Mouse (Mus musculus) heart, embryonic 14.5 days (tissue): ENCODE measurements at regions not wholly inside any gene's neighbourhood (a gene's known extent, or its start where the extent isn't known, plus 50 kb on each side); places are given as distances from the start of the nearest gene placed in this dataset.

Source experiments
- ATAC-seq: fragments of 200-750 bp; cut with Nextera tagmentation; 2 replicates; pipeline ENCODE4 v1.8.0; 2017; ENCODE audit warnings: low read depth, moderate TSS enrichment; ENCODE audit not compliant: insufficient number of reproducible peaks, insufficient read depth, low FRiP score
- H3K27ac ChIP-seq, 2 experiments: fragments of 200-500 bp in 1 of 2; fragments of 300-500 bp in 1 of 2; sonication (generic) in 1 of 2; replicated peaks in 1 of 2; 2 replicates each; pipeline ENCODE4 v1.5.1; 2012 to 2014; ENCODE audit warnings: low read depth in 2 of 2, low read length in 2 of 2, control low read depth in 1 of 2, mild to moderate bottlenecking in 1 of 2, mixed read lengths in 1 of 2; ENCODE audit not compliant: control insufficient read depth in 1 of 2, insufficient read depth in 1 of 2
- H3K27me3 ChIP-seq: fragments of 300-500 bp; sonication (generic); 2 replicates; pipeline ENCODE4 v1.6.1; 2014; ENCODE audit warnings: mild to moderate bottlenecking, low read length, control low read depth; ENCODE audit not compliant: control insufficient read depth, insufficient read depth
- H3K36me3 ChIP-seq: fragments of 300-500 bp; sonication (generic); 2 replicates; pipeline ENCODE4 v1.6.1; 2014; ENCODE audit warnings: mild to moderate bottlenecking, control low read depth, low read length, mixed read lengths; ENCODE audit not compliant: control insufficient read depth, insufficient read depth
- H3K4me1 ChIP-seq, 2 experiments: fragments of 200-500 bp in 1 of 2; fragments of 300-500 bp in 1 of 2; sonication (generic) in 1 of 2; 2 replicates each; pipeline ENCODE4 v1.6.1; 2012 to 2014; ENCODE audit warnings: low read length in 2 of 2, control low read depth in 1 of 2, mixed read lengths in 1 of 2; ENCODE audit not compliant: control insufficient read depth in 2 of 2, insufficient read depth in 2 of 2
- H3K4me2 ChIP-seq: fragments of 300-500 bp; sonication (generic); 2 replicates; pipeline ENCODE4 v1.6.1; 2014; ENCODE audit warnings: mild to moderate bottlenecking, low read length
- H3K4me3 ChIP-seq, 2 experiments: fragments of 200-500 bp in 1 of 2; fragments of 300-500 bp in 1 of 2; sonication (generic) in 1 of 2; 2 replicates each; pipeline ENCODE4 v1.5.1; 2012 to 2014; ENCODE audit warnings: low read length in 2 of 2, mild to moderate bottlenecking in 2 of 2, control low read depth in 1 of 2, low read depth in 1 of 2, moderate library complexity in 1 of 2; ENCODE audit not compliant: control insufficient read depth in 1 of 2, insufficient read depth in 1 of 2
- H3K9ac ChIP-seq: fragments of 300-500 bp; sonication (generic); 2 replicates; pipeline ENCODE4 v1.6.1; 2014; ENCODE audit warnings: mild to moderate bottlenecking, low read length
- H3K9me3 ChIP-seq: fragments of 300-500 bp; sonication (generic); 2 replicates; pipeline ENCODE4 v1.6.1; 2016; ENCODE audit warnings: low read length, control low read depth; ENCODE audit not compliant: control insufficient read depth
- WGBS: fragments of 180-500 bp; shearing (Covaris S2); extraction: QIAGEN DNeasy Blood & Tissue Kit; methylation state at CpG from one replicate; pipeline ENCODE4 v1.1.7; 2014; 5-methylcytosine and 5-hydroxymethylcytosine counted together

DNA sequence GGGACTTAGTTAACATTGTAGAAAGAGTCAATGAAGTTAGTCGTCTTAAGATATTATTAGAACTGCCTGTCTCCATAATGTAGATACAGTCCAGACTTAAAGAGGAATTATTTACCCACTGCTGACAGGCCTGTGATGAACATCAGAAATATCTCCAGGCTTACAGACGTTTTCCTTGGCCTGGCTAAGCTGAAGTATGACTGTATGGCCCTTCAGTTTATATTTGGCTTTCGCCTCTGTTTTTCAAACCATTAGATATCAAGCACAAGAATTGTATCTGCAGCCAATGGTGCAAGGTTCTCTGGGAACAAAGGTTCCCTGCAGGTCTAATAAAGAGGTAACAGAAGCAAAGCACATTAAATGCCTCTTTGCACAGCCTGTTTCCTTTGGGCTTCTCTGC lies 166.3 kb upstream of the Tbx18 start:
- 32% methylated on average over 3 of the region's 3 CpGs for WGBS
- ATAC-seq, result no peak
- H3K27ac ChIP-seq, result peak overlapping the region; percentile 55 to 79

DNA sequence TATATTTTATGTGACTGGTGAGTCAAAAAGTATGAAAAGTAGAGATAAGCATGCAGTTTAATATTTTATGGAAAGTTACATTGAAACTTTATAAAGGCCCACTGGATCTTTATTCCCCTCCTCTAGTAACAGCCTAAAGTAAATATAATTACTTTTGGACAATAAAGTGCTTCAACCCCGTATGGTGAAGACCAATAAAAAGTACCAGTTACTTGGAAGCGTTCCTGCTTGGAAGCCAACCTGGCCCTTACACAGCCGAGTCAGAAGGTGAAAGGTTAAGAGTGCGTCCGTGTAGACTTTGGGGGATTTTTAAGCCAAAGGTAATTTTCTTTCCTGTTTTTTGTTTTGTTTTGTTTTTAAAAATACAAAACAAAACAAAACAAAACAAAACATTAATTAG lies 168.3 kb upstream of the Tbx18 start:
- Histone ChIP-seq H3K27ac (no peak overlapping the region), H3K9me3 (no peaks in the 10 kb centered on the region), H3K36me3 (no peaks in the 10 kb centered on the region), H3K4me3 (no peak overlapping the region), H3K4me1 (peaks cover 0 to 6% of the 10 kb centered on the region in 2 experiments; a peak in 1 of 4 replicates), H3K4me2 (no peak overlapping the region), H3K9ac (no peak overlapping the region), H3K27me3 (no peaks in the 10 kb centered on the region)
- 80% methylated on average over 5 of the region's 5 CpGs for whole genome bisulfite sequencing
- no peak for ATAC-seq

More for the DNA sequence above, 166.3 kb upstream of the Tbx18 start:
- H3K4me2 ChIP-seq, result no peak overlapping the region
- no peaks in the 10 kb centered on the region for H3K36me3 ChIP-seq
- no peak overlapping the region for H3K9ac ChIP-seq
- H3K4me1 ChIP-seq, result peaks cover 0 to 6% of the 10 kb centered on the region in 2 experiments; a peak in 1 of 4 replicates
- H3K4me3 ChIP-seq, result no peak overlapping the region
- H3K9me3 ChIP-seq, result no peaks in the 10 kb centered on the region
- H3K27me3 ChIP-seq, result no peaks in the 10 kb centered on the region

DNA sequence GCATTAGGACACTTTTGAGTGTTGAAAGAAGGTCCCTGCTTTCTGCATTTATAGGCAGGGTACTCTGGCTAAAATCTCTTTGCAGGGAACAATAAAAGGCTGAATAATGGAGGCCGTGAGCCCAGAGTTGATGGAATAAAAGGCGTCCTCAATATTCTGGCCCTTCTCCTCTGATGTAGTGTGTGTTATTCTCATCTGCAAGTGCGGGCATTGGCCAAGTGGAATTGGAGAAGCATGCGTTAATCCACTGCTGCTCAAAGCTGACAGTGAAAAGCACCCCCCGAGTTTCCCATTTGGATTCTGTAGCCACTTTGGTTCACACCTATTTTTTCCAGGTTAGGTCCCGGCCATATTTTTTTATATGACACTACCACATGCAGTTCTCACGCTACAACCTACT lies 168.7 kb upstream of the Tbx18 start:
- H3K4me2 ChIP-seq, result no peak overlapping the region
- no peak overlapping the region for H3K27ac ChIP-seq
- no peak overlapping the region for H3K9ac ChIP-seq
- no peaks in the 10 kb centered on the region for H3K9me3 ChIP-seq
- no peaks in the 10 kb centered on the region for H3K27me3 ChIP-seq
- no peak for ATAC-seq
- no peak overlapping the region for H3K4me3 ChIP-seq
- H3K36me3 ChIP-seq, result no peaks in the 10 kb centered on the region
- 90% methylated on average over 7 of the region's 7 CpGs for WGBS
- peaks cover 0 to 6% of the 10 kb centered on the region in 2 experiments; a peak in 1 of 4 replicates for H3K4me1 ChIP-seq

DNA sequence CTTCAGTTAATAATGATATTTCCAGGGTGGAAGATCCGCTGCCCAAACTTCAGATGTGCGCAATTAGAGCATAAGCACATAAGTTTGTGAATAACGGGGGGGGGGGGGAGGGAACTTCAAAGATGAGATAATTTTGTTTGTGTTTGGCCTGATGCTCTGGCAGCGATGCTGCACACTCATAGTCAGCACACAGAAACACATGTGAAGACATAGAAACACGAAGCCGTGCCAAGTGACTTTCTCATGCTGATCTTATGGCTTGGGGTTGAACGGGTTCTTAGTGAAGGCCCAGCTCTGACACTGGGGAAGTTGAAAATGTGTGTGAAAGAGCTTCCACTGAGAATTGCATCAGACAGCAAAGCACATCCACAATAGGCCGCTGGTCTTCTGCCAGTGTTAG lies 190.2 kb upstream of the Tbx18 start:
- H3K4me1 ChIP-seq, result no peaks in the 10 kb centered on the region
- no peak overlapping the region for H3K4me2 ChIP-seq
- H3K9me3 ChIP-seq, result no peaks in the 10 kb centered on the region
- no peaks in the 10 kb centered on the region for H3K27me3 ChIP-seq
- no peak overlapping the region for H3K27ac ChIP-seq
- no peak overlapping the region for H3K4me3 ChIP-seq
- no peak for ATAC-seq
- no peak overlapping the region for H3K9ac ChIP-seq
- WGBS, result 81% methylated on average over 8 of the region's 8 CpGs
- no peaks in the 10 kb centered on the region for H3K36me3 ChIP-seq

DNA sequence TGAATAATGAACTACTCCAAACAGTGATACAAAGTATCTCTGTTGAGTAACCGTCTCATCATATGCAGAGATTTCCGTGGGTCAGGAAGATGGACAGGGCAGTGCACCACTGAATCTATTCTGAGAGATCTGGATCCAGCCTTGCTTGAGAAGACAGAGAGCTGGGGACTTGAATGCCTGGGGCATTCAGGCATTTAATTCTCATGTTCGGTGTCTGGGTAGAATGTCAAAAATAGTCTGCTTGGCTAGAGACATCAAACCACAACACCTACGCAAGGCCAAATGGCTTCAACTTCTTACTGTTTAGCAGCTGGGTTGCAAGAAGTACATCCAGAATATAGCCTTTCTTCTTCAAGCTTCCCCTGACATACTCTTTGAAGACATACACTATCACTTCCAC lies 194.1 kb upstream of the Tbx18 start:
- Histone ChIP-seq H3K27ac (no peak overlapping the region), H3K27me3 (no peaks in the 10 kb centered on the region), H3K9me3 (no peaks in the 10 kb centered on the region), H3K36me3 (no peaks in the 10 kb centered on the region), H3K4me1 (no peaks in the 10 kb centered on the region), H3K4me3 (no peak overlapping the region), H3K9ac (no peak overlapping the region), H3K4me2 (no peak overlapping the region)
- no peak for ATAC-seq
- WGBS, result 75% methylated on average over 4 of the region's 4 CpGs

DNA sequence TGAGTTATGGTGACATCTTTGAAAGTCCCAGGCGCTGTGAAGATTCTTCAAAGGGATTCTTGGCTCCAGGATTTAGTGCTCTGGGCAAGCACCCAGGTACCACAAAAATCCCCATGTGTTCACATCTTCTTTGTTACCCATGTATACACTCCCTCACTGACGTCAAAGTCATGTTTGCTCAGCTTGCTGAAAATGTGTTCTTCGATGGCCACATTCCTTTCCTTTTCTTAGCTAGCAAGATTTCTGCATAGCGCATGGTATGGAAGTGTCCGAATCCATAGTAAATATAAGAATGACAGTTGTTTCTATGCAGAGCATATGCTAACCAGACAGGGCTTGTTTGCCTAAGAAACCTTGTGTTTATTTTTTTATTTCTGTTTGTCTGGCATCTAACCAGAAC lies 202.2 kb upstream of the Tbx18 start:
- H3K4me1 ChIP-seq, result no peaks in the 10 kb centered on the region
- ATAC-seq, result no peak
- WGBS, result 81% methylated on average over 5 of the region's 5 CpGs
- no peak overlapping the region for H3K4me2 ChIP-seq
- no peak overlapping the region for H3K9ac ChIP-seq
- H3K4me3 ChIP-seq, result no peak overlapping the region
- no peaks in the 10 kb centered on the region for H3K9me3 ChIP-seq
- no peaks in the 10 kb centered on the region for H3K36me3 ChIP-seq
- H3K27ac ChIP-seq, result no peak overlapping the region
- no peaks in the 10 kb centered on the region for H3K27me3 ChIP-seq

DNA sequence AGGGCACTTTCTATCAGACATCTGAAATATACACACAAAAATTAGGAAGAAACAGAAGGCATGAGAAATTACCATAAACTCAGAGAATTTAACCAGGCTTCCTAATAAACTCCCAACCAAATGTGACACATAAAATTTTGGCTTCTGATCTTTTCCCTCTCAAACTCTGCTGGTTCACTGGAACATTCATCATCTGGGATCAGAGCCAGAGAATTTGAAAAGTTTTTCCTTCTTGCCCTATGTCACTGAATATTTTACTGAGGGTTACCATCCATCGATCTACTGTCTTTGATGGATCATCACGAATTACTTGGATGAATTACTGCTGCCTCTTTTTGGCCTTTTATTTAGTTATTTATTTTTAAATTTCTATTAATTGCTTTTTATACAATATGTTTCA lies 221.4 kb upstream of the Tbx18 start:
- Histone ChIP-seq H3K27ac (no peak overlapping the region), H3K4me2 (no peak overlapping the region), H3K27me3 (no peaks in the 10 kb centered on the region), H3K4me3 (no peak overlapping the region), H3K36me3 (no peaks in the 10 kb centered on the region), H3K9me3 (no peaks in the 10 kb centered on the region), H3K4me1 (no peaks in the 10 kb centered on the region), H3K9ac (no peak overlapping the region)
- no peak for ATAC-seq
- 84% methylated on average over 2 of the region's 2 CpGs for WGBS

DNA sequence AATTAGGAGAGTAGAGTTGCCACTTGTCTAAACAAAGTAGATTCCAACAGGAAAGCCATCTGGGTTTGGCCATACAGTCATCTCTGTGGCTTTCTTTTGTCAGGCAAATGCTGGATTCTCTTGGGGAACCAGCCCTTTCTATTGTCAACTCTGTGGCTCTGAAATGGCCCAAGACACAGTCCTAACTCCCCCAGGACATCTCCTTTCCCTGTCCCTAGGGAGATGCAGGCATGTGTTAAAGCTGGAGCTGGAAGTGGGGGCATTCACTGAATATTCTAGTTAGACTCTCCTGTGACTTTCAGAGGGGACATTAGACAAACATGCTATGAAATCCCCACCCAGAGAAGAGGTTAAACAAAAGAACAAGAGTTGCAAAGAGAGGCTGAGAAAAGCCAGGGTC lies 223.9 kb upstream of the Tbx18 start:
- no peak overlapping the region for H3K4me2 ChIP-seq
- no peaks in the 10 kb centered on the region for H3K4me1 ChIP-seq
- H3K9ac ChIP-seq, result no peak overlapping the region
- no peak overlapping the region for H3K27ac ChIP-seq
- ATAC-seq, result no peak
- no peaks in the 10 kb centered on the region for H3K36me3 ChIP-seq
- no peak overlapping the region for H3K4me3 ChIP-seq
- no peaks in the 10 kb centered on the region for H3K9me3 ChIP-seq
- no peaks in the 10 kb centered on the region for H3K27me3 ChIP-seq
